Mouse (Mus musculus) cerebellum, adult 18-20 months (tissue): ENCODE measurements around the gene Atp11b.

Experiments
- DNase-seq, 2 experiments: peaks; one replicate each; pipeline ENCODE4 v3.0.0; 2021

Atp11b gene

DNA sequence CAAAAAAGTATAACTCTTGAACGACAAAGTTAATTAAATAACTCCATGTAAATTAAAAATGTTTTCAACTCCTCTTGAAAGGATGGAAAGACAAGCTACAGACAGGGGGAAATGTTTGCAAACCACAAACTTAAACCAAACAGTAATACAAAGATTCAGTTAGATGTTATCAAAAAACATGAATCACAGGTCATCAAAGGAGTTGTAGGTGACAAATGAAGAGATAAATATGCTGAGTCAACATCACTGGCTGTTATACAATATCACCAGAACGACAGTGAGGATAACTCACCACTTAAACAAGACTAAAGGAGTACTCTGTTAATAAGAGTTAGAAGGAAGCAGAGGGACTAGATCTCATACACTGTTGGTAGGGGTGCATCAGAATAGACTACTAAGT is 48.1 kb downstream of the Atp11b start:
- no peak for DNase-seq

GRCm38 (mm10) chr3:35819887-35820286 is 66.0 kb downstream of the Atp11b start:
- DNase-seq: no peak

- no peak for DNase-seq
These were observed 68.1 kb downstream of the Atp11b start for GRCm38 (mm10) chr3:35822036-35822435.

- no peak for DNase-seq
These were observed 95.4 kb downstream of the Atp11b start for GRCm38 (mm10) chr3:35849326-35849725.

DNA sequence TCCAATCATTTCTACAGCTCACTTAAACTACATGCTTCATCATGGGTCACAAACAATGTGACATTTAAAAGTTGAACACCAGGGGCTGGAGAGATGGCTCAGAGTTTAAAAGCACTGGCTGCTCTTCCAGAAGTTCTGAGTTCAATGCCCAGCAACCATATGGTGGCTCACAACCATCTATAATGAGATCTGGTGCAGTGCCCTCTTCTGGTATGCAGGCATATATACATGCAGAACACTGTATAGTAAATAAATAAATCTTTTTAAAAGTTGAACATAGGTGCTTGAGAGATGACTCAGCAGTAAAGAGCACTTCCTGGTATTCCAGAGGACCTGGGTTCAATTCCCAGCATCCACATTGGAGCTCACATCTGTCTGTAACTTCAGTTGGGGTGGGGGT is 129.4 kb downstream of the Atp11b start:
- no peak for DNase-seq

DNA sequence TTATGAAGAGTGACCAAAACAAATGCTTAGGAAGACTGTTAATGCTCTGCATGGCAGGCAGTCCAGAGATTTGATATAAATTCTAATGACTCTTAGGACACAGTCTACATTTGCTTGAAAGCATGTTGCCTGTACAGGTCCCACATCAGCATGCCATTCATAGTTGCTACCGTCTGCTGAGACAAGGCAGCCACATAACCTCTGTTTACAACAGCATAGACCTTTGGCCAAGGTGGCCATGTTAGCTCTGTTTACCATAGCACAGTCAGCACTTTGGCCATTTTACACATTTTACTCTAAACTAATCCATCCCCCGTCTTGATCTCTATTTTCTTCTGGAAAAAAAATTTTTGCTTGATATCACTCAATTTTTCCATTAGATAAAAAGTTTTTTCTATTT is 135.6 kb downstream of the Atp11b start:
- no peak for DNase-seq

DNA sequence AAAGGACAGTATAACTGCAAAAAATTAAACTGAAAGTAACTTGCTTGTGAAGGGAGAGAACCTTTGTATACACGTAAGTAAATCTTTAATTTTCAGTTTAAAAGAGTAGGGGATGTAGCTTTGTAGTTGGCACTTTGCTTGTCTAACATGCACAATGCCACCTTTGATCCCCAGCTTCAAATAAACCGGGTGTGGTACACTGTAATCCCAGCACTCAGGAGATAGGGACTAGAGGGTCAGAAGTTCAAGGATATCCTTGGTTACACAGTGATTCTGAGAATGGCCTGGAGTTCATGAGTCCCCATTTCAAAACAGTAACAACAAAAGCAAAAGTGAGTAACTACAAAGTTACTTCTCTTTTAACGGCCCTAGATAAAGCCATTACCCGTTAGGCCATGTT is 137.2 kb downstream of the Atp11b start:
- no peak for DNase-seq

- DNase-seq: no peak
These were observed 139.2 kb downstream of the Atp11b start for GRCm38 (mm10) chr3:35893156-35893555.

GRCm38 (mm10) chr3:35897900-35898299 is 144.0 kb downstream of the Atp11b start:
- no peak for DNase-seq

GRCm38 (mm10) chr3:35899109-35899508 is 145.2 kb downstream of the Atp11b start:
- no peak for DNase-seq

DNA sequence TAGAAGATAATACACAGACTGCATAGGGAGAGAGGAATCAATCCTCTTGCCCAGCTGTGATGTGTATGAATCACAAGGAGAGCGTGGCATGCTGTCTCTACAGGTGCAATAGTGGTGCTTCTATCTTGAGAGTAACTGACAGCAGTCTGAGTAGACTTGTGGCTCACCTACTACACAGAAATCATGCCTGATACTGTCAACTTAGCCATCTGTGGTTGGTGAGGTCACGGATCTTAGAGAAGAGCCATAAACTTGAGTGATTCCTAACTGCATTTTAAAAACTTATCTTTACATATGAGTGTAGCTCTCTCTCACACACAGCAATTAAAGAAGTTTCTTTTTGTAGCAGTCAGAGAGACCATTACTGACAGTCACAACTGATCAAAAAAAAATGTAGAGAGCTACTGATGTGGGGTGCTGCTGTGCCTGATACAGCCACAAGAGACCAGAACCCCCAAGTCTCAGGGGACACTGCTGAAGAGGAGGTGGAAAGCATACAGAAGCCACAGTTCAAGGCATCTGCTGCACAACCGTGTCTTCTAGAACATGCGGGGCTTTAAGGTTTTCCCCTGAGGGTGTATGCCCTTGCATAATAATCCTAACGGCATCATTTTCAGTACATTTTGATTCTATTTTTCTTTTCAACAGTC is 146.8 kb downstream of the Atp11b start:
- DNase-seq: no peak
